Mouse (Mus musculus) c-Kit-positive CD71-positive TER-119-negative erythroid progenitor cells, embryonic 14.5 days (primary cell): Measurements from ENCODE around the gene St7.

ENCODE experiments used
- DNase-seq: peaks from one replicate; pipeline ENCODE4 v3.0.0-alpha.2; 2013; ENCODE audit warnings: low read depth

St7 gene

GRCm38 (mm10) chr6:17763963-17764659 is 71.4 kb downstream of the St7 start:
- DNase-seq = no peak

GRCm38 (mm10) chr6:17764660-17764998 is 71.9 kb downstream of the St7 start:
- no peak for DNase-seq

- DNase-seq = no peak
Measured at GRCm38 (mm10) chr6:17769972-17770644, 77.4 kb downstream of the St7 start.

- no peak for DNase-seq
Measured at GRCm38 (mm10) chr6:17770645-17771345, 78.1 kb downstream of the St7 start.

GRCm38 (mm10) chr6:17771456-17771855 is 78.7 kb downstream of the St7 start:
- DNase-seq = no peak

- no peak for DNase-seq
Measured at GRCm38 (mm10) chr6:17772514-17772913, 79.8 kb downstream of the St7 start.

- no peak for DNase-seq
Measured at GRCm38 (mm10) chr6:17776041-17776440, 83.3 kb downstream of the St7 start.

GRCm38 (mm10) chr6:17777018-17777799 is 84.5 kb downstream of the St7 start:
- DNase-seq = no peak

- no peak for DNase-seq
Measured at GRCm38 (mm10) chr6:17778648-17779202, 86.0 kb downstream of the St7 start.

GRCm38 (mm10) chr6:17783511-17783910 is 90.8 kb downstream of the St7 start:
- DNase-seq = no peak

GRCm38 (mm10) chr6:17784523-17784922 is 91.8 kb downstream of the St7 start:
- DNase-seq = no peak

GRCm38 (mm10) chr6:17785248-17785647 is 92.5 kb downstream of the St7 start:
- DNase-seq = no peak

GRCm38 (mm10) chr6:17787810-17788209 is 95.1 kb downstream of the St7 start:
- no peak for DNase-seq

GRCm38 (mm10) chr6:17790251-17790650 is 97.5 kb downstream of the St7 start:
- no peak for DNase-seq

- DNase-seq = no peak
Measured at GRCm38 (mm10) chr6:17793471-17793870, 100.7 kb downstream of the St7 start.

- DNase-seq = no peak
Measured at GRCm38 (mm10) chr6:17797271-17797713, 104.6 kb downstream of the St7 start.

GRCm38 (mm10) chr6:17800694-17801093 is 108.0 kb downstream of the St7 start:
- DNase-seq = no peak

- peak; percentile 31 for DNase-seq
Measured at GRCm38 (mm10) chr6:17804468-17804867, 111.7 kb downstream of the St7 start.

- no peak for DNase-seq
Measured at GRCm38 (mm10) chr6:17806569-17806968, 113.8 kb downstream of the St7 start.

GRCm38 (mm10) chr6:17811063-17811462 is 118.3 kb downstream of the St7 start:
- DNase-seq = no peak

- no peak for DNase-seq
Measured at GRCm38 (mm10) chr6:17811531-17811930, 118.8 kb downstream of the St7 start.

- DNase-seq = no peak
Measured at GRCm38 (mm10) chr6:17814074-17814649, 121.4 kb downstream of the St7 start.
